Mouse (Mus musculus) midbrain, postnatal 0 days (tissue): ENCODE data around the gene Pi4k2b. TPM values are rescaled to one million over a fixed set of nuclear protein-coding genes. Genes with fewer than 3 reads are reported as not detected.

Experiments used
- ATAC-seq: fragments of 200-750 bp; cut with Nextera tagmentation; 2 replicates; pipeline ENCODE4 v1.8.0; 2017; ENCODE audit warnings: moderate number of reproducible peaks, mild to moderate bottlenecking, moderate TSS enrichment, moderate library complexity; ENCODE audit not compliant: low FRiP score
- DNase-seq: peaks from one replicate; pipeline ENCODE4 v3.0.0-alpha.2; 2015; ENCODE audit warnings: low spot score
- H3K27ac ChIP-seq: fragments of 300-500 bp; sonication (generic); 2 replicates; pipeline ENCODE4 v1.5.1; 2014; ENCODE audit warnings: low read depth, mild to moderate bottlenecking, low read length, mixed read lengths
- H3K27me3 ChIP-seq: fragments of 300-500 bp; sonication (generic); 2 replicates; pipeline ENCODE4 v1.6.1; 2014; ENCODE audit warnings: low read length, control low read depth, mixed read lengths; ENCODE audit not compliant: insufficient read depth
- H3K36me3 ChIP-seq: fragments of 300-500 bp; sonication (generic); 2 replicates; pipeline ENCODE4 v1.6.1; 2014; ENCODE audit warnings: low read length, control low read depth, mixed read lengths; ENCODE audit not compliant: insufficient read depth
- H3K4me1 ChIP-seq: fragments of 300-500 bp; sonication (generic); 2 replicates; pipeline ENCODE4 v1.6.1; 2014; ENCODE audit warnings: mild to moderate bottlenecking, control low read depth, antibody characterized with exemption, low read length, mixed read lengths; ENCODE audit not compliant: insufficient read depth
- H3K4me2 ChIP-seq: fragments of 300-500 bp; sonication (generic); 2 replicates; pipeline ENCODE4 v1.6.1; 2014; ENCODE audit warnings: low read depth, mild to moderate bottlenecking, low read length, mixed read lengths; ENCODE audit not compliant: poor library complexity, severe bottlenecking
- H3K4me3 ChIP-seq: fragments of 300-500 bp; sonication (generic); 2 replicates; pipeline ENCODE4 v1.5.1; 2014; ENCODE audit warnings: low read depth, mild to moderate bottlenecking, low read length, moderate library complexity
- H3K9ac ChIP-seq: fragments of 300-500 bp; sonication (generic); replicated peaks from 2 replicates; pipeline ENCODE4 v1.6.1; 2014; ENCODE audit warnings: mild to moderate bottlenecking, low read length, moderate library complexity, mixed read lengths; ENCODE audit not compliant: poor library complexity, severe bottlenecking
- H3K9me3 ChIP-seq: fragments of 300-500 bp; sonication (generic); 2 replicates; pipeline ENCODE4 v1.6.1; 2016; ENCODE audit warnings: low read length, control low read depth
- CTCF ChIP-seq: IDR thresholded peaks from 2 replicates; pipeline ENCODE4 v1.5.1; 2016; ENCODE audit warnings: antibody characterized with exemption, mild to moderate bottlenecking
- WGBS: fragments of 180-500 bp; shearing (Covaris S2); extraction: QIAGEN DNeasy Blood & Tissue Kit; methylation state at CpG from one replicate; pipeline ENCODE4 v1.1.7; 2014; 5-methylcytosine and 5-hydroxymethylcytosine counted together
- polyA plus RNA-seq: library from polyadenylated mRNA; unstranded; fragments of >200 nt; fragmentation: Nextera tagmentation; extraction: Ambion mirVana; gene quantifications from 2 replicates; pipeline ENCODE4 v1.2.1, GENCODE M21; 2015
- total RNA-seq: library from RNA; depleted of rRNA; stranded (reverse); fragments of >200 nt; gene quantifications from 2 replicates; pipeline ENCODE4 v1.2.3, GENCODE M21; 2014; rRNA removed

Gene Pi4k2b
- total and polyA plus RNA-seq, 2 experiments from 2014 or later: 1.6 to 2.7 TPM

DNA sequence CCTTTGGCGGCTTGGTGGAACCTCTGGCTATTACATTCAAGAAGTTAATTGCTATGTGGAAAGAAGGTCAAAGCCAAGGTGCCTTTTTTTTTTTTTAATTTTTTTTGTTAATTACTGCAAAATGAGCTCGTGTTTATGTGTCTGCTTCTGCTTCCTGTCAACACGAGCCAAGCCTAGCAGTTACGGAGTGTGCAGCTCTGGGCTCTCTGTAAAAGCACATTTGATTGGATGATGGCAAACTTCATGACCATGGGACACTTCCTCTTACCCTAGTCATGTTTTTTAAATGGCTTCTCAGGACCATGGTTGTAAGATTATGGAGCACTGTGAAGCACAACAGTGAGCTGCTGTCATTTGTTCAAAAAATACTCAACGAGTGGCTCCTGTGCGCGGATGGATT lies 65.7 kb downstream of the Pi4k2b start:
- Histone ChIP-seq H3K27me3 (no peaks in the 10 kb centered on the region), H3K4me3 (no peak overlapping the region), H3K27ac (no peak overlapping the region), H3K4me2 (no peak overlapping the region), H3K36me3 (peaks cover 2% of the 10 kb centered on the region; the same call in 1 of the 2 replicates), H3K4me1 (no peaks in the 10 kb centered on the region), H3K9me3 (no peaks in the 10 kb centered on the region), H3K9ac (no peak overlapping the region)
- WGBS: 93% methylated on average over 7 of the region's 7 CpGs
- DNase-seq (no peak), ATAC-seq (no peak)
- no peak for TF ChIP-seq CTCF

DNA sequence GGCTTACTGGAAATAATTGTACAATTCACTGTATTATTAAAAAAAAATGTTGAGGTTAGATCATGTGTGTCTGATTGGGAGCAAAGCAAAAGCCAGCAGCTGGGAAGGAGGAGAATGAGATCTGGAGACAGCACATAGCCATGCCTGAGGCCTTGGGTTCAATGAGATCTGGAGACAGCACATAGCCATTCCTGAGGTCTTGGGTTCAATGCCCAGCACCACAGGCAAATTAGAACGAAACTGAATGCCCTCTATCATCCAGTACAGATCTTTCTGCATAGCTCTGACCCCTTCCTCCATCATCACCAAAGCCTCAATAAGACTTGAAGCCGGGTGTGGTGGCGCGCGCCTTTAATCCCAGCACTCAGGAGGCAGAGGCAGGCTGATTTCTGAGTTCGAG lies 69.1 kb downstream of the Pi4k2b start:
- no peak for TF ChIP-seq CTCF
- Histone ChIP-seq H3K9ac (no peak overlapping the region), H3K4me2 (no peak overlapping the region), H3K27me3 (no peaks in the 10 kb centered on the region), H3K4me1 (no peaks in the 10 kb centered on the region), H3K4me3 (no peak overlapping the region), H3K36me3 (peaks cover 3% of the 10 kb centered on the region; the same call in 1 of the 2 replicates), H3K27ac (no peak overlapping the region), H3K9me3 (no peaks in the 10 kb centered on the region)
- DNase-seq (no peak), ATAC-seq (no peak)
- 98% methylated on average over 6 of the region's 6 CpGs for WGBS

DNA sequence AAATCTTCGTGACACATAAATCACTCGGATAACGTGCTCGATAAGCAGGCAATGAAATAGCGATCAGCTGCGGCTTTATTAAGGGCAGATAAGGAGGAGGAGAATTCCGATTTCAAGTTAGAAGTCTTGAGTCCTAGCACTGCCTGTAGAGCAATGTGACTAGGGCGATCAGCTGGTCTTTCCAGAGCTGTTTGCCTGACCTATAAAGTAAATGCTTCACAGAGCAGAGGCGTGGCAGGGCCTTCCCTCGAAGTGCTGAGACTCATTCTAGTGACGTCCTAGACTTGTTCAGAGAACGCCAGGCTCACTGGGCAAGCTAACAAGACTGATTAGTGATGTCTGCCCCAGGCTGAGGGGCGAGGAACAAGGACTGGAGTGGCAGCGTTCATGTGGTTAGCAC lies 69.7 kb downstream of the Pi4k2b start:
- Histone ChIP-seq H3K9ac (no peak overlapping the region), H3K4me1 (no peaks in the 10 kb centered on the region), H3K4me2 (no peak overlapping the region), H3K27ac (no peak overlapping the region), H3K4me3 (no peak overlapping the region), H3K9me3 (no peaks in the 10 kb centered on the region), H3K36me3 (peaks cover 6% of the 10 kb centered on the region; the same call in 1 of the 2 replicates), H3K27me3 (no peaks in the 10 kb centered on the region)
- no peak for TF ChIP-seq CTCF
- no peak for ATAC-seq
- no peak for DNase-seq
- WGBS: 94% methylated on average over 14 of the region's 14 CpGs

DNA sequence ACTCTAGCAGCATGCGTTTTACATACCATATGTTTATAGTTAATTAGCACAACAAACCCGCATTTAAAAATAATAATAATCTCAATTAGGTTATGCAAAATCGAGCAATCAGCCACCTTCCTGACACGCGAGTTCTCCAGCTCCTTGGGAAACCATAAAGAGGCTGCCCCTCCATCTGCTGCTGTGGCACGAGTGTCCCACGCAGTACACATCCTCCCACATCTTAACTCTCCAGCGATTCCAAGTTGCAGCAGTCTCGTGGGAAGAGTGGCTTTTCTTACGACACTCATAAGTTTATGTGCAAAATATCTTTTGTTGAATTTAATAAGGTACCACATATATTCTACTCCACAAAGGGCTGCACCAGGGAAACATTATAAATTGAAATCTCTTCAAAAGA lies 71.1 kb downstream of the Pi4k2b start:
- H3K9me3 ChIP-seq: no peaks in the 10 kb centered on the region
- ATAC-seq (no peak), DNase-seq (no peak)
- peaks cover 6% of the 10 kb centered on the region; the same call in 1 of the 2 replicates for H3K36me3 ChIP-seq
- H3K4me2 ChIP-seq: no peak overlapping the region
- no peak for TF ChIP-seq CTCF
- H3K27me3 ChIP-seq: no peaks in the 10 kb centered on the region
- H3K9ac ChIP-seq: no peak overlapping the region
- H3K4me1 ChIP-seq: no peaks in the 10 kb centered on the region
- H3K27ac ChIP-seq: no peak overlapping the region
- 92% methylated on average over 10 of the region's 10 CpGs for WGBS
- no peak overlapping the region for H3K4me3 ChIP-seq

DNA sequence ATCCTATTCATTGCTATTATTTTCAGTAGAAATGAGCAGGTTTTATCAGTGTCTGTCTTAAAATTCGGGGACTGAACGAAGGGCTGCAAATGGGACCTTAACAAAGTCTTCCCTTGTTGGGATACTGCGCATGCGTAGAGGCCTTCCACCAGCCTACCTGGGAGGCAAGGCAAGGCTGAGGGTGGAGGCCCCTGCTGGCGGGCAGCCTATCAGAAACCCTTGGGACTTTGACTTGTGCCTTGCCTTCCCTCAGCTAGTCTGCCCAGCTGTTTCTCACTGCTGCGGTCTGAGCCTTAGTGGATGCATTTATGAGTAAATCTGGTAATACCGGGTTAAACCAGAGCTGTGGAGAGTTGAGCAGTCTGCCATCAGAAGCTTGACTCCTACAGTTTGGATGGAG lies 71.9 kb downstream of the Pi4k2b start:
- Histone ChIP-seq H3K4me2 (no peak overlapping the region), H3K27me3 (no peaks in the 10 kb centered on the region), H3K9me3 (no peaks in the 10 kb centered on the region), H3K36me3 (peaks cover 6% of the 10 kb centered on the region; the same call in 1 of the 2 replicates), H3K27ac (no peak overlapping the region), H3K4me3 (no peak overlapping the region), H3K4me1 (no peaks in the 10 kb centered on the region), H3K9ac (no peak overlapping the region)
- 92% methylated on average over 7 of the region's 7 CpGs for WGBS
- DNase-seq (no peak), ATAC-seq (no peak)
- TF ChIP-seq CTCF: no peak

DNA sequence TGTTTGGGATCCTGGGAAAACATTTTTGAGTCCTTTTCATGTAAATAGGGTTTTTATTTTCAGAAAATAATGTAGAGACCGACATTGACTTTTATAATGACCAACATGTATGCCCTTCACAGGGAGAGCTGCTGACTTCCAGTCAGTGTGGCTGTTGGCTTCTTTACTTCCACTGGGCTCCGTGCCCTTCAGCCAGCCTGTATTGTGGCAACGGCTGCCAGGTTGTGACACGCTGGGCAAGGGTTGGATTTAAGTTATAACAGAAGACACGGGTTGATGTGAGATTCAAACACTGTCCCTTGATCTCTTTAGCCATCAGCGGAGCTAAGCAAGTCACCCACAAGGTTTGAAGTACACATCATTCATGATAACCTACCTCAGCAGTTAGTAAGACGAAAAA lies 77.3 kb downstream of the Pi4k2b start:
- ATAC-seq (no peak), DNase-seq (no peak)
- Histone ChIP-seq H3K27me3 (no peaks in the 10 kb centered on the region), H3K9ac (no peak overlapping the region), H3K4me2 (no peak overlapping the region), H3K27ac (no peak overlapping the region), H3K9me3 (no peaks in the 10 kb centered on the region), H3K4me1 (no peaks in the 10 kb centered on the region), H3K4me3 (no peak overlapping the region), H3K36me3 (peaks cover 10% of the 10 kb centered on the region; the same call in 1 of the 2 replicates)
- WGBS: 91% methylated on average over 7 of the region's 7 CpGs
- no peak for TF ChIP-seq CTCF

Other genes starting within 250 kb of the Pi4k2b start
- gene Lgi2, start 175.1 kb upstream of the Pi4k2b start, total RNA-seq: 24.0 and 25.2 TPM in 2 replicates
- gene Lgi2, start 175.1 kb upstream of the Pi4k2b start, polyA plus RNA-seq: 8.5 and 9.8 TPM in 2 replicates
- 7.7 and 11.2 TPM in 2 replicates for gene Sepsecs, start 71.9 kb upstream of the Pi4k2b start, total RNA-seq
- gene Sepsecs, start 71.9 kb upstream of the Pi4k2b start, polyA plus RNA-seq: 4.7 and 4.8 TPM in 2 replicates
- 10.7 and 12.7 TPM in 2 replicates for gene Zcchc4, start 33.8 kb downstream of the Pi4k2b start, total RNA-seq
- gene Zcchc4, start 33.8 kb downstream of the Pi4k2b start, polyA plus RNA-seq: 6.8 and 7.3 TPM in 2 replicates
- gene Anapc4, start 92.4 kb downstream of the Pi4k2b start, total RNA-seq: 66.4 and 71.1 TPM in 2 replicates
- 72.3 and 74.4 TPM in 2 replicates for gene Anapc4, start 92.4 kb downstream of the Pi4k2b start, polyA plus RNA-seq